Mouse (Mus musculus) urinary bladder, postnatal 14 days (tissue): Measurements from ENCODE around the gene Atf7.

ENCODE experiments used
- DNase-seq: peaks from one replicate; pipeline ENCODE4 v3.0.0; 2021; ENCODE audit warnings: low spot score

The Atf7 gene

GRCm38 (mm10) chr15:102515791-102516190 lies 109.5 kb downstream of the Atf7 start:
- DNase-seq = no peak

- DNase-seq = no peak
Measured at GRCm38 (mm10) chr15:102515261-102515660, 110.0 kb downstream of the Atf7 start.

GRCm38 (mm10) chr15:102513004-102513403 lies 112.3 kb downstream of the Atf7 start:
- DNase-seq = no peak

GRCm38 (mm10) chr15:102512471-102512870 lies 112.8 kb downstream of the Atf7 start:
- DNase-seq = no peak

GRCm38 (mm10) chr15:102512010-102512409 lies 113.3 kb downstream of the Atf7 start:
- no peak for DNase-seq

- DNase-seq = no peak
Measured at GRCm38 (mm10) chr15:102511285-102511833, 113.9 kb downstream of the Atf7 start.

- peak; percentile 85 for DNase-seq
Measured at GRCm38 (mm10) chr15:102510590-102511284, 114.5 kb downstream of the Atf7 start.

- no peak for DNase-seq
Measured at GRCm38 (mm10) chr15:102510110-102510509, 115.2 kb downstream of the Atf7 start.

GRCm38 (mm10) chr15:102508336-102508735 lies 116.9 kb downstream of the Atf7 start:
- DNase-seq = no peak

- no peak for DNase-seq
Measured at GRCm38 (mm10) chr15:102507561-102507960, 117.7 kb downstream of the Atf7 start.

- DNase-seq = no peak
Measured at GRCm38 (mm10) chr15:102506864-102507263, 118.4 kb downstream of the Atf7 start.

- no peak for DNase-seq
Measured at GRCm38 (mm10) chr15:102506464-102506830, 118.8 kb downstream of the Atf7 start.

- DNase-seq = no peak
Measured at GRCm38 (mm10) chr15:102505770-102506463, 119.3 kb downstream of the Atf7 start.

- no peak for DNase-seq
Measured at GRCm38 (mm10) chr15:102505073-102505769, 120.0 kb downstream of the Atf7 start.

- no peak for DNase-seq
Measured at GRCm38 (mm10) chr15:102503924-102504782, 121.1 kb downstream of the Atf7 start.

GRCm38 (mm10) chr15:102503447-102503846 lies 121.8 kb downstream of the Atf7 start, which contains the start of gene Gm10337:
Gene Gm10337 (plus strand): TSS chr15:102503722.
- DNase-seq = no peak

- DNase-seq = no peak
Measured at GRCm38 (mm10) chr15:102502254-102502840, 122.9 kb downstream of the Atf7 start.

GRCm38 (mm10) chr15:102501084-102501814 lies 124.0 kb downstream of the Atf7 start:
- no peak for DNase-seq

- DNase-seq = no peak
Measured at GRCm38 (mm10) chr15:102500479-102500878, 124.8 kb downstream of the Atf7 start.

GRCm38 (mm10) chr15:102499851-102500250 lies 125.4 kb downstream of the Atf7 start:
- no peak for DNase-seq

GRCm38 (mm10) chr15:102499370-102499769 lies 125.9 kb downstream of the Atf7 start:
- DNase-seq = no peak
